Mouse (Mus musculus): Measurements from ENCODE around the gene Anapc13. TPM values are rescaled to one million over a fixed set of nuclear protein-coding genes. Genes with fewer than 3 reads are reported as not detected.

Gene Anapc13
- 100 to 1,000 TPM; 107 to 112 TPM for total RNA-seq (2021)
- long read RNA-seq, experiment 1, transcript Anapc13-204 (3 exons, 589 nt), result major isoform, 16 of 21 reads
- long read RNA-seq, experiment 1, partial matches to known transcripts, result 1 of 21 reads
- long read RNA-seq, experiment 1, other reads (novel, unspliced or antisense), result 0 of 21 reads
- long read RNA-seq, experiment 2, transcript Anapc13-204 (3 exons, 589 nt), result major isoform, 22 of 26 reads
- long read RNA-seq, experiment 2, partial matches to known transcripts, result 0 of 26 reads
- long read RNA-seq, experiment 2, other reads (novel, unspliced or antisense), result 0 of 26 reads

- DNase-seq (ENCODE audit: low spot score in 2 of 2), result peak; percentile 98 to 99
Measured at GRCm38 (mm10) chr9:102625983-102626838, at the start of gene Anapc13, which contains the start of gene Cep63. Gene Anapc13, plus strand, starts transcription at chr9:102626296. Gene Cep63, minus strand, starts transcription at chr9:102626534.

GRCm38 (mm10) chr9:102577480-102577879, 48.6 kb upstream of the Anapc13 start:
- DNase-seq (ENCODE audit: low spot score in 2 of 2), result no peak

- DNase-seq (ENCODE audit: low spot score in 2 of 2), result peak in 1 of 2 experiments; percentile 19
Measured at GRCm38 (mm10) chr9:102581921-102582469, 44.1 kb upstream of the Anapc13 start.

GRCm38 (mm10) chr9:102587347-102587746, 38.7 kb upstream of the Anapc13 start:
- DNase-seq (ENCODE audit: low spot score in 2 of 2), result no peak

- peak in 1 of 2 experiments; percentile 21 for DNase-seq (ENCODE audit: low spot score in 2 of 2)
Measured at GRCm38 (mm10) chr9:102594667-102595393, 31.3 kb upstream of the Anapc13 start.

- peak; percentile 15 to 32 for DNase-seq (ENCODE audit: low spot score in 2 of 2)
Measured at GRCm38 (mm10) chr9:102595662-102596436, 30.2 kb upstream of the Anapc13 start.

- no peak for DNase-seq (ENCODE audit: low spot score in 2 of 2)
Measured at GRCm38 (mm10) chr9:102601187-102601586, 24.9 kb upstream of the Anapc13 start.

GRCm38 (mm10) chr9:102601666-102602065, 24.4 kb upstream of the Anapc13 start:
- no peak for DNase-seq (ENCODE audit: low spot score in 2 of 2)

- no peak for DNase-seq (ENCODE audit: low spot score in 2 of 2)
Measured at GRCm38 (mm10) chr9:102605162-102605561, 20.9 kb upstream of the Anapc13 start.

- no peak for DNase-seq (ENCODE audit: low spot score in 2 of 2)
Measured at GRCm38 (mm10) chr9:102607471-102607870, 18.6 kb upstream of the Anapc13 start.

- DNase-seq (ENCODE audit: low spot score in 2 of 2), result no peak
Measured at GRCm38 (mm10) chr9:102609221-102609620, 16.9 kb upstream of the Anapc13 start.

- no peak for DNase-seq (ENCODE audit: low spot score in 2 of 2)
Measured at GRCm38 (mm10) chr9:102615071-102615470, 11.0 kb upstream of the Anapc13 start.

- no peak for DNase-seq (ENCODE audit: low spot score in 2 of 2)
Measured at GRCm38 (mm10) chr9:102616267-102616666, 9.8 kb upstream of the Anapc13 start.

- no peak for DNase-seq (ENCODE audit: low spot score in 2 of 2)
Measured at GRCm38 (mm10) chr9:102621385-102621784, 4.7 kb upstream of the Anapc13 start.

GRCm38 (mm10) chr9:102622192-102622857, 3.8 kb upstream of the Anapc13 start:
- DNase-seq (ENCODE audit: low spot score in 2 of 2), result peak; percentile 27 to 43

- no peak for DNase-seq (ENCODE audit: low spot score in 2 of 2)
Measured at GRCm38 (mm10) chr9:102622876-102623275, 3.2 kb upstream of the Anapc13 start.

- DNase-seq (ENCODE audit: low spot score in 2 of 2), result no peak
Measured at GRCm38 (mm10) chr9:102623581-102623980, 2.5 kb upstream of the Anapc13 start.

- DNase-seq (ENCODE audit: low spot score in 2 of 2), result peak in 1 of 2 experiments; percentile 32
Measured at GRCm38 (mm10) chr9:102625401-102625982, 604 bp upstream of the Anapc13 start.

- DNase-seq (ENCODE audit: low spot score in 2 of 2), result no peak
Measured at GRCm38 (mm10) chr9:102626839-102627225, 736 bp downstream of the Anapc13 start.

Measured in left cerebral cortex, adult 18-20 months (tissue).